Mouse (Mus musculus): ENCODE data around the gene Prdm16.

Gene Prdm16

GRCm38 (mm10) chr4:154649083-154649747 is 12.5 kb upstream of the Prdm16 start:
- TF ChIP-seq GATA4 (IDR thresholded peaks at IDR 0.05; ENCODE audit: insufficient replicate concordance, low read length), result no peak

- no peak for TF ChIP-seq GATA4 (IDR thresholded peaks at IDR 0.05; ENCODE audit: insufficient replicate concordance, low read length)
These were observed 5.8 kb upstream of the Prdm16 start for GRCm38 (mm10) chr4:154642496-154642895.

GRCm38 (mm10) chr4:154641296-154642110 is 4.8 kb upstream of the Prdm16 start:
- TF ChIP-seq GATA4 (IDR thresholded peaks at IDR 0.05; ENCODE audit: insufficient replicate concordance, low read length), result no peak

- no peak for TF ChIP-seq GATA4 (IDR thresholded peaks at IDR 0.05; ENCODE audit: insufficient replicate concordance, low read length)
These were observed 4.0 kb upstream of the Prdm16 start for GRCm38 (mm10) chr4:154640443-154641295.

- no peak for TF ChIP-seq GATA4 (IDR thresholded peaks at IDR 0.05; ENCODE audit: insufficient replicate concordance, low read length)
These were observed 3.1 kb upstream of the Prdm16 start for GRCm38 (mm10) chr4:154639591-154640442.

- TF ChIP-seq GATA4 (IDR thresholded peaks at IDR 0.05; ENCODE audit: insufficient replicate concordance, low read length), result no peak
These were observed 2.5 kb upstream of the Prdm16 start for GRCm38 (mm10) chr4:154639126-154639525.

GRCm38 (mm10) chr4:154638320-154638886 is 1.7 kb upstream of the Prdm16 start:
- no peak for TF ChIP-seq GATA4 (IDR thresholded peaks at IDR 0.05; ENCODE audit: insufficient replicate concordance, low read length)

GRCm38 (mm10) chr4:154637468-154638319 is 1.0 kb upstream of the Prdm16 start:
- no peak for TF ChIP-seq GATA4 (IDR thresholded peaks at IDR 0.05; ENCODE audit: insufficient replicate concordance, low read length)

- TF ChIP-seq GATA4 (IDR thresholded peaks at IDR 0.05; ENCODE audit: insufficient replicate concordance, low read length), result no peak
These were observed 630 bp downstream of the Prdm16 start for GRCm38 (mm10) chr4:154636053-154636433.

- TF ChIP-seq GATA4 (IDR thresholded peaks at IDR 0.05; ENCODE audit: insufficient replicate concordance, low read length), result no peak
These were observed 1.2 kb downstream of the Prdm16 start for GRCm38 (mm10) chr4:154635241-154636052.

- TF ChIP-seq GATA4 (IDR thresholded peaks at IDR 0.05; ENCODE audit: insufficient replicate concordance, low read length), result no peak
These were observed 2.0 kb downstream of the Prdm16 start for GRCm38 (mm10) chr4:154634470-154635240.

GRCm38 (mm10) chr4:154634001-154634400 is 2.7 kb downstream of the Prdm16 start:
- TF ChIP-seq GATA4 (IDR thresholded peaks at IDR 0.05; ENCODE audit: insufficient replicate concordance, low read length), result no peak

Data from liver, adult (tissue).